Mouse (Mus musculus) gastrocnemius, postnatal 4 days (tissue): ENCODE data around the gene Bmp8b. TPM values are rescaled to one million over a fixed set of nuclear protein-coding genes. Genes with fewer than 3 reads are reported as not detected.

Source experiments
- total RNA-seq, 2 experiments: library from RNA; stranded (reverse); gene quantifications; 2 replicates each; pipeline ENCODE4 v1.2.3; 2021

Gene Bmp8b
- total RNA-seq, 2 experiments from 2014 or later = not detected

Other genes starting within 250 kb of the Bmp8b start
- gene Cap1, start 219.1 kb upstream of the Bmp8b start, total RNA-seq = 10 to 100 TPM; 87.1 to 87.8 TPM
- 1 to 10 TPM in 1 of 2 experiments, under 1 TPM in 1; 0.75 to 1.1 TPM for gene Mfsd2a, start 144.0 kb upstream of the Bmp8b start, total RNA-seq
- gene Mycl, start 109.5 kb upstream of the Bmp8b start, total RNA-seq = 10 to 100 TPM in 1 of 2 experiments, 1 to 10 TPM in 1; 8.9 to 10.8 TPM
- gene Trit1, start 88.6 kb upstream of the Bmp8b start, total RNA-seq = 10 to 100 TPM; 14.1 to 15.8 TPM
- gene Oxct2b, start 11.1 kb downstream of the Bmp8b start, total RNA-seq = under 1 TPM in 1 of 2 experiments, not detected in 1; 0.15 TPM
- gene Ppie, start 34.8 kb downstream of the Bmp8b start, total RNA-seq = 10 to 100 TPM; 32.8 to 34.6 TPM
- under 1 TPM; 0.29 to 0.36 TPM for gene Hpcal4, start 78.1 kb downstream of the Bmp8b start, total RNA-seq
- gene Nt5c1a, start 96.3 kb downstream of the Bmp8b start, total RNA-seq = 1 to 10 TPM; 3.3 to 9.3 TPM
- gene Heyl, start 128.4 kb downstream of the Bmp8b start, total RNA-seq = 10 to 100 TPM; 25.9 to 30.8 TPM
- gene Pabpc4, start 157.2 kb downstream of the Bmp8b start, total RNA-seq = 100 to 1,000 TPM; 209 to 262 TPM
- gene Oxct2a, start 218.5 kb downstream of the Bmp8b start, total RNA-seq = not detected
- gene Bmp8a, start 238.1 kb downstream of the Bmp8b start, total RNA-seq = not detected